Mouse (Mus musculus) C2C12 (cell line): ENCODE data around the gene Snx22.

Source experiments
- CTCF ChIP-seq: IDR thresholded peaks from one replicate; pipeline ENCODE4 v1.5.1; 2011; ENCODE audit not compliant: control insufficient read depth, insufficient read depth, insufficient read length
- MAX ChIP-seq: IDR thresholded peaks from one replicate; pipeline ENCODE4 v1.6.1; 2011; ENCODE audit warnings: mild to moderate bottlenecking, control low read depth
- MYOD1 ChIP-seq: IDR thresholded peaks from one replicate; pipeline ENCODE4 v1.6.1; 2011; ENCODE audit warnings: low read depth; ENCODE audit not compliant: control insufficient read depth, insufficient read length
- MYOG ChIP-seq: IDR thresholded peaks from one replicate; pipeline ENCODE4 v1.6.1; 2011; ENCODE audit not compliant: control insufficient read depth, insufficient read length; ENCODE audit errors: extremely low read depth
- USF1 ChIP-seq: IDR thresholded peaks from one replicate; pipeline ENCODE4 v1.6.1; 2011; ENCODE audit warnings: low read depth, mild to moderate bottlenecking, control low read depth, moderate library complexity

DNA sequence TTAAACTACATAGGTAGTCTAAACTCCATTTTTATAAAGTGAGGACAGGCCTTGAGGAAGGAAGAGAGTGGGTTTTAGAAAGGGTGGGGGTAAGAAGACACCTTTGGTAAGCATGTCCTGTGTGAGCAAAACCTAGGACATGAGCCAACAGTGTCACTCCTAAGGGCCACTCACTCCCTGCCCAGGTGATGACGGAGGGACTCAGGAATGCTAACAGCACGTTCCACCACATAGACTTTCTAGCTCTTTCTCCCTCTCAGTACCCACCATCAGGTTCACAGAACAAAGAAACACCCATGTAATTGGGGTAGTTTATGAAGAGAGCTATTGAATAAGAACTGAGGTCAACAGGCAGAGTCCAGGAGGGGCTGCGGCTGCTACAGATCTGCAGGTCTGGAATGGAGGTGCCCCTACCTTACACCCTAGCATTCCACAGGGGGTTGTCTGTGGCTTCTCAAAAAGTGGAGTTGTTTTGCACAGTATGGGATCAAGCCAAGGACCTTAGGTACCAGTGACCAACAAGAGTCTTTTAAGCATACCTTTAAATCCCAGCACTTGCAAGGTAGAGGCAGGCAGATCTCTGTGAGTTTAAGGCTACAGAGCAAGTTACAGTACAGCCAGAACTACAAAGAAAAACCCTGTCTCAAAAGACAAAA lies 11.4 kb upstream of the Snx22 start:
- TF ChIP-seq CTCF (no peak), MYOG (no peak), MAX (no peak), USF1 (no peak), MYOD1 (no peak)
